Mouse (Mus musculus) lung, adult 2 months (tissue): Measurements from ENCODE around the gene Trdmt1.

Experiments used
- CTCF ChIP-seq: fragments of 200-500 bp; IDR thresholded peaks from 2 replicates; pipeline ENCODE4 v1.5.1; 2011; ENCODE audit warnings: mild to moderate bottlenecking, low read length, control low read depth; ENCODE audit not compliant: insufficient read depth
- POLR2A ChIP-seq: fragments of 200-500 bp; IDR thresholded peaks from 2 replicates; pipeline ENCODE4 v1.6.1; 2011; ENCODE audit warnings: low read depth, mild to moderate bottlenecking, control low read depth, low read length, borderline replicate concordance; ENCODE audit errors: extremely low read depth

DNA sequence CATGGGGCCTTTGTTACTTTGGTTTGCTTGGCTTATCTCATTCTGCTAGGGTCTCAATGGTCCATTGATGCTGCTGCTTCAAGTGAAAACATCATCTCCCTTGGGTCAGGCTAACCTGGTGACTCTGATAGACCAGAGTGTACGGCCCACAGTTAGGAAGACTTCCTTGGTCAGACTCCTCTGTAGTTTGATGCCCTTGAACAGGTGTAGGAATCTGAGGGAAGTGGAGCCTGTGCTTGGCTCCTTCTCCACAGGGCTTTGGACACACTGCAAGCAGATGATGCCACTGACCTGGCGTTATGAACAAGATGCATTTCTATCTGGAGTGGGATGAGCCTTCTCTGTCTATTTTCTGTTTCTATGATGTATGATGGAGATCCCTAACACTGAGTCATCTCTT lies 41.8 kb downstream of the Trdmt1 start:
- no peak for TF ChIP-seq POLR2A
- TF ChIP-seq CTCF = no peak
